Mouse (Mus musculus) CD4-positive helper T cell, adult 2 months (primary cell): ENCODE data around the gene Smarcd3.
"Not testable (repeated sequence)": the region's sequence is repeated elsewhere in the genome, so short reads cannot be mapped to it uniquely, and the experiment has no call there.

Source experiments
- DNase-seq: peaks from one replicate; pipeline ENCODE4 v3.0.0-alpha.2; 2012; ENCODE audit warnings: low read depth, missing footprints, low spot score

The Smarcd3 gene

DNA sequence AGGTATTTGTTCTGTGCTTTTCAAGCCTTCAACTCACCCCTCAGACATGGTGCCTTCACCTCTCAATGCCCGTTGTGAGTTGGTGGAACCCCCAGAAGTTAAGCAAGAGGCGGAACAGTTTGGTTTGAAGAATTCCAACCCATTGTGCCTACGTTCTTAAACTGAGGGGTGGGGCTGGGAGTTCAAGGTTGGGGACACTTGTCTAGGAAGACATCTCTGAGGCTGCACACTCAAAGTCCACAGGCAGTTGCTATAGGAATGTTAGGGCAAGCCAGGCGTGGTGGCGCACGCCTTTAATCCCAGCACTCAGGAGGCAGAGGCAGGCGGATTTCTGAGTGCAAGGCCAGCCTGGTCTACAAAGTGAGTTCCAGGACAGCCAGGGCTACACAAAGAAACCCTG lies 68.9 kb downstream of the Smarcd3 start:
- not testable (repeated sequence) for DNase-seq

DNA sequence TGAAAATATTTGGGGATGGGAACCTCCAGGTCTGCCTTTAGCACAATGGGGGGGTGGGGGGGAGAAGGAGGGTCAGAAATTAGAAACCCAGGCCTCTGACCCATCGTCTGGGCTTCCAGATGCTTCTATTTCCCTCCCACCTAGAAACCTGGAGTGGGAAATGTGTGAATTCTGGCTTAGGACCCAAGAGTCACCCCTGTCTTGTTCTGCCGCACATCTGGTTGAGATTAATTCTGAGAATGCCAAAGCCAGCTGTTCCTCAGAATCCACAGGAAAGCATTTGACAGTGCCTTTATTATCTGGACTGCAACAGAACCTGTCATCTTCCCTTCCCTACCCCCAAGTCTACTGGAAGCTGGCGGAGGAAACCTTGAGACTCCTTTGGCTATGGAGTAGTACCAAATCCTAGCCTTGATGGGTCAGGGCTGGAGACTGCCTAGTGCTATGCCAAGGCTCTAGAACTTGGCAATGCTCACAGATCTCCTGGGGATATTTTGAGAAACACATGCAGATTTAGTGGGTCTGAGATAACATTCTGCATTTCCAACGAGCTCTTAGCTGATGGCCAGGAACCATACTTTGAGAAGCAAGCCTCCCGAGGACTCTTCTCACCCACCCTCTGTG lies 70.5 kb downstream of the Smarcd3 start:
- DNase-seq, result no peak

- DNase-seq, result no peak
These were observed 72.9 kb downstream of the Smarcd3 start for GRCm38 (mm10) chr5:24551317-24551688.

DNA sequence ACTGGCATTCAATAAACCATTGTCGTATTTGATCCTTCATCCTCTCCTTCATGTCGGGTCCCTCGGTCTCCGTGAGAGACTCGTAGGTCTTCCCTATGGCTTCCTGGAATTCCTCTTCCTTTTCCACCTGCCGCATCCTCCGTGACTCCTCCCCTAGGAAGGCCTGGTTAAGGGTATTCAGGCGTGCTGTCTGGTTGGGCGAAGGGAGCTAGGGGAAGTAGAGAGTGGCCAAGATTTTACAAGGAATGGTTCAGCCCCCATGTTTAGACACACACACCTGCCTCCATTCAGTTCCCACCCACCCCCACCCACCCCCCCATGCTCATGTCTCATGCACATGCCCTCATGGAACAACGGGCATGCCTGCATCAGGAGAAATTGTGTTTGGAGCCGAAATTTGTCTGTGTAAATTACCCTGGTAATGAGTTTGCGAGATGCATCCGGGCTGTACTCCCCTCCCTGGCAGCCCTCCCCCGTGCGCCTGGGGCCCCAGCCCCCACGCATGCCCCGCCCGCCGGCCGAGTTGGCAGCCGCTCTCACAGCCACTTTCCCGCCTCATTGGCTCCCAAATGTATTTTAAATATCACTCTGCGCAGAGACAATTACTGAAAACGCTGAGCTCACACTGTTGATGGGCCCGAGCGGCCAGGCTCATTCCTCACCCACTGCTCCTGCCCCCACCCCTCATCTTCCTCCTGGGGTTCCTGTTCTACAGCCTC lies 73.5 kb downstream of the Smarcd3 start:
- DNase-seq, result no peak

DNA sequence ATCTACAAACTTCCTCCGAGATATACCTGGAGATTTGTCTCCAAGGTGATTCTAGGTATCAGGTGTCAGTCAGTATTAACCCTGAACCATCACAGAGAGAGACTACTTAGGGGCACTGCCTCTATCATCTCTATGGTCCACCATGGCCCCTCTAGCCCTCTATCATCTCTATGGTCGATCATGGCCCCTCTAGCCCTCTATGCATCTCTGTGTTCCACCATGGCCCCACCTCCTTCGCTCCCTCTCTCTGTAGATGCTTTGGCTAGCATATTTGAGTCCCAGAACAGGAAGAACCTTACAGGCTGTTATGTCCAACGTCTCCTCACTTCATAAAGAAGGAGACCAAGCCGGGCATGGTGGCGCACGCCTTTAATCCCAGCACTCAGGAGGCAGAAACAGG lies 81.6 kb downstream of the Smarcd3 start:
- no peak for DNase-seq

GRCm38 (mm10) chr5:24541144-24541569 lies 83.1 kb downstream of the Smarcd3 start:
- DNase-seq, result no peak
